Mouse (Mus musculus) brain, embryonic 14.5 days (tissue): Measurements from ENCODE around the gene Tnfrsf1b.

Experiments used
- CTCF ChIP-seq: fragments of 200-500 bp; IDR thresholded peaks from 2 replicates; pipeline ENCODE4 v1.5.1; 2012; ENCODE audit warnings: inconsistent platforms, mild to moderate bottlenecking, moderate library complexity, borderline replicate concordance; ENCODE audit not compliant: insufficient read depth, insufficient read length; ENCODE audit errors: extremely low read depth
- POLR2A ChIP-seq: fragments of 200-500 bp; IDR thresholded peaks from 2 replicates; pipeline ENCODE4 v1.6.1; 2012; ENCODE audit warnings: mild to moderate bottlenecking, inconsistent platforms, borderline replicate concordance; ENCODE audit not compliant: poor library complexity, insufficient read depth, insufficient read length, severe bottlenecking; ENCODE audit errors: extremely low read depth

- TF ChIP-seq POLR2A (no peak), CTCF (no peak)
Measured at GRCm38 (mm10) chr4:145278724-145279370, 32.2 kb upstream of the Tnfrsf1b start.
